Mouse (Mus musculus): ENCODE measurements at regions not wholly inside any gene's neighbourhood (a gene's known extent, or its start where the extent isn't known, plus 50 kb on each side); places are given as distances from the start of the nearest gene placed in this dataset.
"Not testable (repeated sequence)": the region's sequence is repeated elsewhere in the genome, so short reads cannot be mapped to it uniquely, and the experiment has no call there.

GRCm38 (mm10) chr14:104203239-104203986 is 264.4 kb downstream of the Pou4f1 start:
- Histone ChIP-seq H3K9me3 (no peaks in the 10 kb centered on the region), H3K27ac (replicated peaks) (no peak overlapping the region), H3K36me3 (replicated peaks) (no peaks in the 10 kb centered on the region), H3K4me1 (no peaks in the 10 kb centered on the region), H3K27me3 (replicated peaks; ENCODE audit: low read depth, poor library complexity, severe bottlenecking) (no peaks in the 10 kb centered on the region), H3K4me3 (no peak overlapping the region)
- 81% methylated on average over 17 of the region's 17 CpGs for WGBS
- no peak for DNase-seq (ENCODE audit: low spot score)

GRCm38 (mm10) chr14:104193198-104193597 is 274.6 kb downstream of the Pou4f1 start:
- DNase-seq (ENCODE audit: low spot score) = no peak
- Histone ChIP-seq H3K4me1 (no peaks in the 10 kb centered on the region), H3K9me3 (no peaks in the 10 kb centered on the region), H3K36me3 (replicated peaks) (no peaks in the 10 kb centered on the region), H3K4me3 (no peak overlapping the region), H3K27ac (replicated peaks) (no peak overlapping the region), H3K27me3 (replicated peaks; ENCODE audit: low read depth, poor library complexity, severe bottlenecking) (no peaks in the 10 kb centered on the region)
- WGBS = 84% methylated on average over 11 of the region's 11 CpGs

- DNase-seq (ENCODE audit: low spot score) = no peak
- H3K27me3 ChIP-seq (replicated peaks; ENCODE audit: low read depth, poor library complexity, severe bottlenecking) = no peaks in the 10 kb centered on the region
Observed at GRCm38 (mm10) chr14:104175122-104175521, 292.7 kb downstream of the Pou4f1 start.

DNA sequence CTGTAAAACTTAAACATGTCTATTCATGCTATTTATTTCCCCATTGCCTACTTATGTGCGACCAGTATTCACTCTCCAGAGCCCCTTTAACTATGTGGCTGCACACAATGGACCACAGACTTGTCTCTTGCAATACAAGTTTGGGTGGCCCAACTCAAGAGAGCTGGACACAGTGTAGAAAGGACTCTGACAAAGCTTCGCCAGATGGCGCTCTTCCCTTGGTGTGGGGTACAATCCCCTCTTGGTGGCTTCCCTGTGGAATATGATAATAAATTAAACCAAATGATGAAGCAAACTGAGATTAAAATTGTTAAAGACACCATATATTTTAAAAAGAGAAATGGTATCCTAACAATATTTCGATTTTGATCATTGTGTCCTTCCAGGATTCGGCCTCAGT is 302.6 kb upstream of the Ednrb start:
- WGBS = 58% methylated on average over 5 of the region's 5 CpGs
- Histone ChIP-seq H3K4me3 (no peak overlapping the region), H3K4me1 (no peaks in the 10 kb centered on the region), H3K9me3 (no peaks in the 10 kb centered on the region), H3K27ac (replicated peaks) (no peak overlapping the region), H3K27me3 (replicated peaks; ENCODE audit: low read depth, poor library complexity, severe bottlenecking) (no peaks in the 10 kb centered on the region), H3K36me3 (replicated peaks) (no peaks in the 10 kb centered on the region)
- DNase-seq (ENCODE audit: low spot score) = peak; percentile 41

More at GRCm38 (mm10) chr14:104175122-104175521, 292.7 kb downstream of the Pou4f1 start:
- Histone ChIP-seq H3K4me1 (no peaks in the 10 kb centered on the region), H3K9me3 (no peaks in the 10 kb centered on the region), H3K4me3 (no peak overlapping the region), H3K36me3 (replicated peaks) (no peaks in the 10 kb centered on the region), H3K27ac (replicated peaks) (no peak overlapping the region)

DNA sequence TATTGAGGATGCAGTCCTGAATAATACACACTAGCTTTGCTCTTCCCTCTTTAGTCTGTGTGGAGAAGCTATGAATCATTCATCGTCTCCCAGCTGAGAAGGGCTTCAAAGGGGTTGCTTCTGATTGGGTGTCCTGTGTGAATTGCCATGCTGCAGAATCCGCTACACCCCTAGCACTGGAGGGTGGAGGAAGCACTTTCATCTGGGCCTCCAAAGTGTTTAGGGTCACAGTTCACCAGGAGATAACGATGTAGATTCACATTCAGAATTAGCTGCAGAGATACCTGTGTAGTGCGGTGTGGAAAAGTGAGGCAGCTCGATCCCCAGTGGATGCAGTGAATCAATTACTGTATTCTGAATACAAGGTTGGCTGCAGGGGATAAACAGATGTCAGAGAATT is 301.2 kb upstream of the Ednrb start:
- Histone ChIP-seq H3K9me3 (no peaks in the 10 kb centered on the region), H3K27ac (replicated peaks) (no peak overlapping the region), H3K4me1 (no peaks in the 10 kb centered on the region), H3K36me3 (replicated peaks) (no peaks in the 10 kb centered on the region), H3K27me3 (replicated peaks; ENCODE audit: low read depth, poor library complexity, severe bottlenecking) (no peaks in the 10 kb centered on the region), H3K4me3 (no peak overlapping the region)
- no peak for DNase-seq (ENCODE audit: low spot score)
- WGBS = 59% methylated on average over 5 of the region's 5 CpGs

DNA sequence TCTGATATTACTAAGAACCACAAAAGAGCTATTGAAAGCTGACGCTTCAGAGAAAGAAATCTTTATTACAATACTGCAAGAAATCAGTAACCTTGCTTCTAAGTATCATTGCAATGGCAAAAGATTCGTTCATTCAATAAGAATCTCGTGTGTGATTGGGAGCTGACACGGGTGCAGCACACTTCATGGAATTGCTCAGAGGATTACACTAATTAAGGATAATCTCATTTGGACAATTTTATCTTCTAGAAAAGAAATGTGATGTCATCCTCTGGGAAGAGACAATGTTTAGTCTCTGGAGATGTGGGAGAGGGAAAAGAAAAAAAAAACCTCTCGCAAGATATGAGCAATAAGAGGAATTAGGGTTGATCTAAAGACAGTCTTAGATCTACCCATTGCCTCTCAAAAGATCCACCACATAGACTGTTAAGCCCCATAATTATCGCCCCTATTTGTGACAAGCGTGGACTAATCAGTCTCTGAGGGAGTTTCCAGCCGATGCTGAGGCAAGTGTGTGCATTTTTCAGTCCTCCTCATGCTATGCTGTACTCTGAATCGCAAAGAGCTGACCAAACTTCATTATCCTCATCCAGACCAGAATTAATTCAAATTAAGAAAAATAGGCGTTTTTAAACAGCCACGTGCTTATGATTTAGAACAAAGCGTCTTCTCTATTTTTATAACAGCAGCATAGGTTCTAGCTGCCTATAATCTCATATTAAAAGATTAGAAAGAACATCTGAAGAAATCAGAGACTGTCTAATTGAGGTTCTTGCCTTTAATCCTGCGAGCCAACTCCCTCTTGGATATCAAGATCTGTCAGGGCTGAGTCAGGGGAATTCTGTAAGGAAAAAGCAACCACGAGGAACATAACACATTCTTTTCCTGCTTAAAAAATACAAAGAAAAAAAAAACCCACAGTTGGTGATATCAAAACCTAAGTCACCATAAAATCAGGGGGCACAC is 271.1 kb upstream of the Ednrb start:
- Histone ChIP-seq H3K36me3 (replicated peaks) (no peaks in the 10 kb centered on the region), H3K27ac (replicated peaks) (no peak overlapping the region), H3K9me3 (no peaks in the 10 kb centered on the region), H3K4me3 (no peak overlapping the region), H3K4me1 (no peaks in the 10 kb centered on the region), H3K27me3 (replicated peaks; ENCODE audit: low read depth, poor library complexity, severe bottlenecking) (no peaks in the 10 kb centered on the region)
- no peak for DNase-seq (ENCODE audit: low spot score)
- WGBS = 76% methylated on average over 14 of the region's 14 CpGs

DNA sequence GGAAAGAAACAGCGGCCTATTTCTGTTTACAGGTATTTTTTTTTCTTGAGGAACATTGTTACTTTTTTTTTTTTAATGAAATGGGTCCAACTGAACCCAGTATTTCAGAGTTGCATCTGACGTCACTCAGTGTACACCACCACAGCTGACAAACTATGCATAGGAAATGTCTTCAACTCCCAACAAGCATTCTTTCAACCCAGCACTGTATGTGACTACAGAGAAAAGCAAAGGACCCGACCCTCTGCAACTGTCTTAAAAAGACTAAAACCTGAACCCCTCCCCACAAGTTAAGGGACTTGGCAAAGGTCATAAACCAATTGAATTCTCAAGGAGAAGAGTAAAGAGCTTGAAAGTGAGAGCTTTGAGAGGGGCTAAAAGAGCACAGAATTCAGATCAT is 270.0 kb upstream of the Ednrb start:
- H3K27me3 ChIP-seq (replicated peaks; ENCODE audit: low read depth, poor library complexity, severe bottlenecking) = no peaks in the 10 kb centered on the region
- H3K4me3 ChIP-seq = no peak overlapping the region
- no peaks in the 10 kb centered on the region for H3K4me1 ChIP-seq
- no peaks in the 10 kb centered on the region for H3K36me3 ChIP-seq (replicated peaks)
- DNase-seq (ENCODE audit: low spot score) = no peak
- no peaks in the 10 kb centered on the region for H3K9me3 ChIP-seq
- WGBS = 81% methylated on average over 3 of the region's 3 CpGs
- no peak overlapping the region for H3K27ac ChIP-seq (replicated peaks)

- Histone ChIP-seq H3K9me3 (no peaks in the 10 kb centered on the region), H3K36me3 (replicated peaks) (no peaks in the 10 kb centered on the region), H3K4me3 (no peak overlapping the region), H3K27me3 (replicated peaks; ENCODE audit: low read depth, poor library complexity, severe bottlenecking) (no peaks in the 10 kb centered on the region), H3K4me1 (no peaks in the 10 kb centered on the region), H3K27ac (replicated peaks) (no peak overlapping the region)
- no peak for DNase-seq (ENCODE audit: low spot score)
- 79% methylated on average over 2 of the region's 2 CpGs for WGBS
Observed at GRCm38 (mm10) chr14:104113448-104113847, 269.2 kb upstream of the Ednrb start.

- no peak for DNase-seq (ENCODE audit: low spot score)
- no peaks in the 10 kb centered on the region for H3K9me3 ChIP-seq
- 92% methylated on average over 2 of the region's 2 CpGs for WGBS
Observed at GRCm38 (mm10) chr14:104086381-104086780, 242.2 kb upstream of the Ednrb start.

GRCm38 (mm10) chr14:104064199-104064598 is 220.0 kb upstream of the Ednrb start:
- H3K4me1 ChIP-seq; H3K27me3 ChIP-seq (replicated peaks; ENCODE audit: low read depth, poor library complexity, severe bottlenecking); H3K4me3 ChIP-seq; H3K27ac ChIP-seq (replicated peaks); DNase-seq (ENCODE audit: low spot score); H3K9me3 ChIP-seq; H3K36me3 ChIP-seq (replicated peaks): not testable (repeated sequence)
- WGBS = 56% methylated on average over 1 of the region's 4 CpGs

More at GRCm38 (mm10) chr14:104086381-104086780, 242.2 kb upstream of the Ednrb start:
- no peak overlapping the region for H3K4me3 ChIP-seq
- H3K36me3 ChIP-seq (replicated peaks) = no peaks in the 10 kb centered on the region
- no peaks in the 10 kb centered on the region for H3K27me3 ChIP-seq (replicated peaks; ENCODE audit: low read depth, poor library complexity, severe bottlenecking)
- H3K27ac ChIP-seq (replicated peaks) = no peak overlapping the region
- H3K4me1 ChIP-seq = no peaks in the 10 kb centered on the region

DNA sequence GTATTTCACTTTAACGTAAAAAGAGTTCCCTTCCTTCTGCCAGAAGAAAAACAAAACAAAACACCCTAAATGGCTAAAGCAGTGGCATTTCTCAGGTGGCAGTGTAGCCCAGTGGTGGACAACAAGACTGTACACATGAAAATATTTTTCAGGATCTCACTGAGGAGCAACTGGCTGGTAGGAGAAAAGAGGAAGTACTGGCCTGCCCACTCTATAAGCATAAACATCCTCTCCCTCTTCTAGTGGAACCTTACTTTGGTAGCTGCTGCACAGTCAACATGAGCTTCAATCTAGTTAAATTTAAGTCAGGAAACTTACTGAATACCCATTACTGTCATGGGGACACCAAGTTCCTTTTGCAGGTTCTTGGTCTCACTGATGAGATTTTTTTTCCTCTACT is 209.5 kb upstream of the Ednrb start:
- WGBS = 83% methylated on average over 1 of the region's 1 CpGs
- no peak for DNase-seq (ENCODE audit: low spot score)
- no peaks in the 10 kb centered on the region for H3K27me3 ChIP-seq (replicated peaks; ENCODE audit: low read depth, poor library complexity, severe bottlenecking)
- H3K36me3 ChIP-seq (replicated peaks) = no peaks in the 10 kb centered on the region
- H3K9me3 ChIP-seq = no peaks in the 10 kb centered on the region
- H3K4me3 ChIP-seq = no peak overlapping the region
- no peak overlapping the region for H3K27ac ChIP-seq (replicated peaks)
- no peaks in the 10 kb centered on the region for H3K4me1 ChIP-seq

DNA sequence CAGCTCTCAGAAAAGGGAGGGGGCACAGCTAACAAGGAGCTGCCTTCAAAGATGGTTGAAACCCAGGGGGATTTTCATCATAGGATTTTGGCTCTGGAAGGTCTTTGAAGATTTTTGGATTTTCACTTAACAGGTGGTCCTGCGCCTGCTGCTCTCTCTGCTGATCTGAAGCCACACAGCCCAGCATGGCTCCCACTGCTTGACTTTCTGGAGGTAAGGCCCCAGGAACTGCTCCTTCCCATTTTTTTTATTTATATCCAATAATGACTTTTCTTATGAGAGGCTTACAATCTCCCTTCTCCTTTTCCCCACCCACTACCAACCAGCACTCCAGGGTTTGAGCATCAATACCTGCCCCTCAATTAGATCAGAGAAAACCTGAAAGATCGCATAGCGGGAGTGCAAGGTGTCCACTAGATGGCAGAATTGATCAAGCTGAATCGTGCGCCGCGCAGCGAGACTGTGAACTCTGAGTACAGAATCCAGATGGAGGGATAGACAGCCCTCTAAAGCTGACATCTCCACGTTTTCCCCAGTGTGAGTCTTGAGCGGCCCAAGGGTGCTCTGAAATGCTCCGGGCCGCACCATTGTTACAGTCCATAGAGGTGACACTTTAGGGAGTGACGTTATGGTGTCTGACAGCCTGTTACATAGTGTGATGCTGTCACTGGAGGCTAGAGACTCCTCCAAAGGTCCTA is 194.6 kb upstream of the Ednrb start:
- WGBS = 9% methylated on average over 13 of the region's 13 CpGs
- Histone ChIP-seq H3K4me1 (peaks cover 3% of the 10 kb centered on the region; the same call in 1 of the 2 replicates), H3K27ac (replicated peaks) (no peak overlapping the region), H3K4me3 (no peak overlapping the region), H3K27me3 (replicated peaks; ENCODE audit: low read depth, poor library complexity, severe bottlenecking) (no peaks in the 10 kb centered on the region; the same call in 1 of the 2 replicates), H3K9me3 (no peaks in the 10 kb centered on the region), H3K36me3 (replicated peaks) (no peaks in the 10 kb centered on the region)
- DNase-seq (ENCODE audit: low spot score) = peak; percentile 77

Measured in embryonic facial prominence, embryonic 10.5 days (tissue).